Comparison of ENCODE assay signal across 9 mouse cellular contexts in the genomic region with DNA sequence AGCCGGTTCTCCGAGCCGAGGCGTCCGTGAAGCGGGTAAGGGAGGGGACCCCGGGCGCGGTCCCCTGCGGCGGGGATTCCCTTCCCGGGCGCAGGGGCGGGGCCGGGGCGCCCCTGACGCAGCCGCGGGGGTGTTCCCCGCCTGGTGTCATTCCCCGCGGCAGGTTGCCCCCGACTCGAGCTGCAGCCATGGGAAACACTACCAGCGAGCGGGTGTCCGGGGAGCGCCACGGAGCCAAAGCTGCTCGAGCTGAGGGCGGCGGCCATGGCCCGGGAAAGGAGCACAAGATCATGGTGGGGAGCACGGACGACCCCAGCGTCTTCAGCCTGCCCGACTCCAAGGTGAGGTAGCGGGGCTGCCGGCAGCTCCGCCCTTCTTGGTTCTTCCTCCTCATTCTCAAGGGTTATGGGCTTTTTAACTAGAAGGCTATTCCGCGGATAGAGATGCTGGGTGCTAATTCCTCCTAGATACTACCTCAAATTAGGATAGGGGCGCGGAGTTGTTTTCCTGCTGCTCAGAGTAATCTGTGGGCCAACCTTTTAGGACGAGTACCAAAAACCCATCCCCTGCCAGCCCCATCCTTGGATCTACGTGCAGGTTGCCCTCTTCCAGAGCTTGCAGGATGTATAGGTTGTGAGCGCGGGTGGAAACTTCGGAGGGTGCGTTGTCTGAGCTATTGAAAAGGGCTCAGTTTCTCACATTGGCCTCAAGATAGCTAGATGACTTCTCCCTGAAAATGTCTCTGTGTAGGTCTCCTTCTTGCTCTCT. TPM values are rescaled to one million over a fixed set of nuclear protein-coding genes. Genes with fewer than 3 reads are reported as not detected.
DNase-seq lines count a peak whose midpoint lies in the region; ATAC-seq and TF ChIP-seq lines count a peak whose summit lies in the region.
"Had no signal": no experiment of that assay in that cellular context is flagged by ENCODE, and none has a peak within 500 bp of the region (broad histone marks: within the 10 kb centered on the region; RNA-seq: fewer than 3 reads in every experiment).

No protein-coding gene starts in this region.

- ATAC-seq in erythroid progenitor cell, adult 5-6 weeks (replicated peaks; ENCODE audit: low FRiP score, poor library complexity, severe bottlenecking): peak; percentile 18; the same call in 1 of the 2 replicates
- peak; percentile 61 for ATAC-seq in limb, embryonic 11.5 days (ENCODE audit: insufficient number of reproducible peaks, low FRiP score, low TSS enrichment, low read depth)
- ATAC-seq in midbrain, postnatal 0 days (ENCODE audit: low FRiP score): peak; percentile 72

- peak; percentile 38 to 65 for DNase-seq in frontal cortex, adult 2 months (ENCODE audit: extremely low spot score in 1 of 2, low spot score in 1 of 2)
- DNase-seq in frontal cortex, postnatal 10 days (ENCODE audit: low spot score in 2 of 2): no peak
- DNase-seq in thymus, adult 18-20 months: peak; percentile 73 to 77
- no peak for DNase-seq in thymus, postnatal 0 days (ENCODE audit: low spot score)
- no peak for DNase-seq in limb, embryonic 11.5 days (ENCODE audit: low spot score)
- DNase-seq in midbrain, postnatal 0 days (ENCODE audit: low spot score): no peak
- no peak for DNase-seq in yolk sac, embryonic 10.5 days (ENCODE audit: low spot score)

- H3K36me3 ChIP-seq in limb, embryonic 11.5 days (ENCODE audit: control insufficient read depth, insufficient read depth, low read length): no peaks in the 10 kb centered on the region
- H3K36me3 ChIP-seq in midbrain, postnatal 0 days (ENCODE audit: insufficient read depth, low read length): peaks cover 12% of the 10 kb centered on the region

- peak overlapping the region; percentile 86 for H3K4me3 ChIP-seq in limb, embryonic 11.5 days (ENCODE audit: low read depth, low read length)
- H3K4me3 ChIP-seq in midbrain, postnatal 0 days (ENCODE audit: low read depth, low read length): peak overlapping the region; percentile 74

- no peaks in the 10 kb centered on the region for H3K9me3 ChIP-seq in limb, embryonic 11.5 days (ENCODE audit: control insufficient read depth, low read length)
- no peaks in the 10 kb centered on the region for H3K9me3 ChIP-seq in midbrain, postnatal 0 days (ENCODE audit: low read length)

- TF ChIP-seq CTCF in midbrain, postnatal 0 days (IDR thresholded peaks at IDR 0.05): no peak

- H3K9ac ChIP-seq in limb, embryonic 11.5 days (ENCODE audit: low read length): peak overlapping the region; percentile 52
- peak overlapping the region; percentile 66 for H3K9ac ChIP-seq in midbrain, postnatal 0 days (replicated peaks; ENCODE audit: low read length, poor library complexity, severe bottlenecking)

- no peaks in the 10 kb centered on the region for H3K4me1 ChIP-seq in limb, embryonic 11.5 days (ENCODE audit: control insufficient read depth, insufficient read depth, low read length)
- no peaks in the 10 kb centered on the region for H3K4me1 ChIP-seq in midbrain, postnatal 0 days (ENCODE audit: insufficient read depth, low read length)

- H3K4me2 ChIP-seq in limb, embryonic 11.5 days (ENCODE audit: low read depth, severe bottlenecking): peak overlapping the region; percentile 79
- peak overlapping the region; percentile 81 for H3K4me2 ChIP-seq in midbrain, postnatal 0 days (ENCODE audit: low read depth, low read length, poor library complexity, severe bottlenecking)

- under 1% methylated on average over 49 of the region's 50 CpGs for WGBS in limb, embryonic 11.5 days
- WGBS in midbrain, postnatal 0 days: under 1% methylated on average over 44 of the region's 50 CpGs

- no peaks in the 10 kb centered on the region for H3K27me3 ChIP-seq in limb, embryonic 11.5 days (ENCODE audit: control insufficient read depth, insufficient read depth, low read length)
- H3K27me3 ChIP-seq in midbrain, postnatal 0 days (ENCODE audit: insufficient read depth, low read length): no peaks in the 10 kb centered on the region

- no peak overlapping the region for H3K27ac ChIP-seq in limb, embryonic 11.5 days (replicated peaks; ENCODE audit: low read depth, low read length)
- peak overlapping the region; percentile 65 for H3K27ac ChIP-seq in midbrain, postnatal 0 days (ENCODE audit: low read depth, low read length)

RNA-seq across cellular contexts. Expression of a gene that starts 0.6 kb away (rescaled TPM):
- 25.0 and 26.1 TPM in 2 replicates for polyA plus RNA-seq in frontal cortex, adult 2 months (2012; rRNA removed)
- 3.4 and 3.6 TPM in 2 replicates for polyA plus RNA-seq in thymus, postnatal 0 days (2015; fragmentation: Nextera tagmentation; extraction: Ambion mirVana)
- total RNA-seq in erythroid progenitor cell, adult 5-6 weeks (2015; ENCODE audit: low replicate concordance): 0.36 and 0.42 TPM in 2 replicates
- 0.38 and 0.64 TPM in 2 replicates for total RNA-seq in erythroid progenitor cell, adult 5-6 weeks (2017; ENCODE audit: low replicate concordance)
- polyA plus RNA-seq in limb, embryonic 11.5 days (2014; fragmentation: Nextera tagmentation; extraction: Ambion mirVana): 4.3 and 5.4 TPM in 2 replicates
- total RNA-seq in midbrain, postnatal 0 days (2014; rRNA removed): 30.4 and 33.1 TPM in 2 replicates
- polyA plus RNA-seq in midbrain, postnatal 0 days (2015; fragmentation: Nextera tagmentation; extraction: Ambion mirVana): 17.6 and 18.1 TPM in 2 replicates

RNA-seq across cellular contexts. Expression of a gene that starts 15.9 kb away (rescaled TPM):
- polyA plus RNA-seq in frontal cortex, adult 2 months (2012; rRNA removed): not detected in 2 replicates
- not detected in 2 replicates for polyA plus RNA-seq in thymus, postnatal 0 days (2015; fragmentation: Nextera tagmentation; extraction: Ambion mirVana)
- not detected in 2 replicates for total RNA-seq in erythroid progenitor cell, adult 5-6 weeks (2015; ENCODE audit: low replicate concordance)
- not detected in 2 replicates for total RNA-seq in erythroid progenitor cell, adult 5-6 weeks (2017; ENCODE audit: low replicate concordance)
- not detected in 2 replicates for polyA plus RNA-seq in limb, embryonic 11.5 days (2014; fragmentation: Nextera tagmentation; extraction: Ambion mirVana)
- total RNA-seq in midbrain, postnatal 0 days (2014; rRNA removed): not detected in 2 replicates
- not detected in 2 replicates for polyA plus RNA-seq in midbrain, postnatal 0 days (2015; fragmentation: Nextera tagmentation; extraction: Ambion mirVana)
- total RNA-seq: adrenal gland, adult 18-20 months had no signal

RNA-seq across cellular contexts. Expression of a gene that starts 30.0 kb away (rescaled TPM):
- 2.5 and 3.3 TPM in 2 replicates for polyA plus RNA-seq in frontal cortex, adult 2 months (2012; rRNA removed)
- 4.1 and 4.3 TPM in 2 replicates for polyA plus RNA-seq in thymus, postnatal 0 days (2015; fragmentation: Nextera tagmentation; extraction: Ambion mirVana)
- total RNA-seq in erythroid progenitor cell, adult 5-6 weeks (2015; ENCODE audit: low replicate concordance): 2.1 and 3.2 TPM in 2 replicates
- 0.83 and 0.90 TPM in 2 replicates for total RNA-seq in erythroid progenitor cell, adult 5-6 weeks (2017; ENCODE audit: low replicate concordance)
- polyA plus RNA-seq in limb, embryonic 11.5 days (2014; fragmentation: Nextera tagmentation; extraction: Ambion mirVana): 1.0 and 1.3 TPM in 2 replicates
- 0.38 and 0.71 TPM in 2 replicates for total RNA-seq in midbrain, postnatal 0 days (2014; rRNA removed)
- polyA plus RNA-seq in midbrain, postnatal 0 days (2015; fragmentation: Nextera tagmentation; extraction: Ambion mirVana): 0.60 and 0.75 TPM in 2 replicates

RNA-seq across cellular contexts. Expression of a gene that starts 48.6 kb away (rescaled TPM):
- polyA plus RNA-seq in frontal cortex, adult 2 months (2012; rRNA removed): 7.1 and 7.8 TPM in 2 replicates
- 30.1 and 33.9 TPM in 2 replicates for polyA plus RNA-seq in thymus, postnatal 0 days (2015; fragmentation: Nextera tagmentation; extraction: Ambion mirVana)
- 5.8 and 7.1 TPM in 2 replicates for total RNA-seq in erythroid progenitor cell, adult 5-6 weeks (2015; ENCODE audit: low replicate concordance)
- total RNA-seq in erythroid progenitor cell, adult 5-6 weeks (2017; ENCODE audit: low replicate concordance): 7.3 and 18.7 TPM in 2 replicates
- 21.5 and 22.8 TPM in 2 replicates for polyA plus RNA-seq in limb, embryonic 11.5 days (2014; fragmentation: Nextera tagmentation; extraction: Ambion mirVana)
- total RNA-seq in midbrain, postnatal 0 days (2014; rRNA removed): 5.9 and 7.1 TPM in 2 replicates
- 6.8 and 6.9 TPM in 2 replicates for polyA plus RNA-seq in midbrain, postnatal 0 days (2015; fragmentation: Nextera tagmentation; extraction: Ambion mirVana)

Comparison
In these comparisons a context has a peak if more than half of its experiments do, and no peak if none do; other contexts are left out.
1. DNase-seq: peak in frontal cortex, adult 2 months (2 of 2) and thymus, adult 18-20 months (2 of 2); none in frontal cortex, postnatal 10 days (0 of 2), thymus, postnatal 0 days (single experiment), limb, embryonic 11.5 days (single experiment), midbrain, postnatal 0 days (single experiment) and yolk sac, embryonic 10.5 days (single experiment).
2. ATAC-seq: peak in every context shown above with its lines; median percentile 72 in midbrain, postnatal 0 days; 61 in limb, embryonic 11.5 days; 18 in erythroid progenitor cell, adult 5-6 weeks.